Mouse (Mus musculus) frontal cortex, postnatal 25 days (tissue): Measurements from ENCODE around the gene Robo4.

ENCODE experiments used
- DNase-seq, 2 experiments: peaks; one replicate each; pipeline ENCODE4 v3.0.0; 2022; ENCODE audit warnings: low spot score in 2 of 2

The Robo4 gene

DNA sequence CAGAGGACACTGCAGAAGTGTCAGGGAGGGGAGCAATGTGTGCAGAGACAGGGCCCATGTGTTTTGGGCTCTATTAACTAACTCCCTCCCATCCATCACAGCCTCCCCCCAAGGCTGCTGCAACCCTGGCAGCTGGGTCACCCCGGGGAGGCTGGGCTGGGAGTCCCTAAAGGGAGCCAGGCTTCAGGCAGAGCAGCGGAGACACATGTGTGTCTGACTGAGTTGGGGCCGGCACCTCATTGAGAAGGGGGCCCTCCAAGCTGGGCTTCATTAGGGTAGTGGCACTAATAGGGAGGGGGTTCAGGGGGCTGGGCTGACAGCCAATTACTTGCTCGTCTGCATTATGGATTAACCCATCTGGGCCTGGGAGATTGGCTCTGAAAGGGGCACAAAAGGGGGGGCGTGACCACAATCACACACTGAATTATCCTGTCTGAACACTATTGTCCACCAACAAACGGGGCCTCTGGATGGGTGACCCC lies 52.4 kb downstream of the Robo4 start:
- DNase-seq = no peak

DNA sequence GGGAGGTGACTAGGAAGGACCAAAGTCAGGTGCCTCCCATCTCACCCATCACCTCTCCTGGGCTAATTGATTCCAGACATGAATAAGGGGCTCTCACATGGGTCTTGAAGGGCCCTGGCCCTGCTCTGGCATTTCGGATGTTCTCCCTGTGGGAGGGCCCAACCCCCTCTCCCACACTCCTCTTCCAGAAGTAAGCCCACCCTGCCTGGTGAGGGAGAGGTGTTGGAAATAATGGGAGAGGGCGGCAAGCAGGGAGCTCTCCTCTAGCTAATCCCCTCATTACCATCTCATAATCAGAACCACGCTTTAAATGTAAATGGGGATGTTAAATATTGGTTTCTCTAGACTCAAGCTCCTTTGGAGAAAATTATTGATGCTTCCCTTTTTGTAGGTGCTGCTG lies 53.3 kb downstream of the Robo4 start:
- no peak for DNase-seq

DNA sequence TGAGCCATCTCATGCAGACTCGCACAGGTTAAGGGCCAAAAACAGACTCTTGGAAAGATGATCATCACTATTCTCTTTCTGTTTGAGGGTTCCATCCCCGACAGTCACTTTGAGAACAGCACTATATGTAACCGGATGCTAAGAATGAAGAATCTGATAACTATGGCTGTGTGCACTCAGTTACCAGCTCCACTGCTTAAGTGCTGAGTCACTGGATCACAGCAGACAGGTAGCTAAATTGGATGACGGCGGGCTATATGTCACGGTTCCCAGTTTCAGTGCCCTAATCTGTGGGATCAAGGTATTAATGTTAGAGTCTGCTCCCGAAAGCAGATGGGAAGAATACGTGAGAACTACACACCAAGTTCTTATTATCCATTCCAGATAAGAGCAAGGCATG lies 54.2 kb downstream of the Robo4 start:
- no peak for DNase-seq

DNA sequence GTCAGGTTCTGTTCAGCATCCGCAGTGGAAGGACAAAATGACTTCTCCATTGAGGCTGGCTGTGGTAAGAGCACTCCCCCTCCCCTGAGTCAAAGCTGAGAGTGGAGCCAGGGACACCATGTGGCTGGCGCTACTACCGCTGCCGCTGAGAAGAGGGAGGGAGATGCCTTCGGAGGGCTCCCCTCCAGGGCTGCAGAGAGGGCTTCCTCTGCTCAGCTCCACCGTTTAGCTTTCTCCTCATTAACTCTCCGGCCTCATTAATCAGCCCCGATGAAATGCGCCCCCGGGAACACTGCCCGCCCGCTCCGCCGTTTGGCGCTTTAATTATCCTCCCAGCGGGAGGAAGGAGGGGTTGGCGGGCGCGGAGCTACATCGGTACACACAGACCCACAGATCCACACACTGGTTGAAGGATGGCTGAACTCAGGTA lies 54.8 kb downstream of the Robo4 start:
- no peak for DNase-seq

DNA sequence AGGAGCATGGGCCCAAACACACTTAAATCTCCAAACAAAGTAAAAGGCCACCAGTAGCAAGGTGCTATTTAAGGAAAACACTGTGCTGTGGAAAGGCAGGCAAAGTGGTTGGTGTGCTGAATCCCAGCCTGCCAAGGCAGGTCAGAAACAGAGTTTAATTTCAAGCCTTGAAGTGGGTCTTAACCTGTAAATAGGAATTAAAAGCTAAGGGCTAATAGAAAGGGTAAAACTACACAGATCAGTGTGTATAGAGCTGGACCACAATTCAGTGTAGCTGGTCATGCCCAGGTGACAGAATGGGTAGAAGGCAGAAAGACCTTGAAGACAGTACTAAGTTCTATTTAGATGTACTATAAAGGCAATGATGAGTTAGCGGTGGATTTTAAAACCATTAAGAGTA lies 55.5 kb downstream of the Robo4 start:
- DNase-seq = no peak

DNA sequence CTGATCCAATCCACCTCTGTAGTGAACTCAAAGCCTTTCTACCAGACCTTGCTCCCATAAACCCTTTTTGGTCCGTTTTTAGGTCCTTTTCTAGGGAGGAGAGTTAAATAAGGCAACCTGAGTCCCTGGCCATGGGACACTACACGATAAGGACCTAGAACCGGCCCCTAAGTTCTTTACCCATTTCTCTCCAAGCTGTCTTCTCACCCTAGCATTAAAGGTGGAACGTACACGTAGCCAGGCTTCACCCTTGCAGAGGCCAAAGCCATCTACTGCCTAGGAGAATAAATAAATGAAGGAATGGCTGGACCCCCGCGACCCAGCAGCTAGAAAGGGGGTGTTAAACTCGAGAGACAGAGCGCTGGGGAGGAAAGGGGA lies 58.0 kb downstream of the Robo4 start:
- no peak for DNase-seq

DNA sequence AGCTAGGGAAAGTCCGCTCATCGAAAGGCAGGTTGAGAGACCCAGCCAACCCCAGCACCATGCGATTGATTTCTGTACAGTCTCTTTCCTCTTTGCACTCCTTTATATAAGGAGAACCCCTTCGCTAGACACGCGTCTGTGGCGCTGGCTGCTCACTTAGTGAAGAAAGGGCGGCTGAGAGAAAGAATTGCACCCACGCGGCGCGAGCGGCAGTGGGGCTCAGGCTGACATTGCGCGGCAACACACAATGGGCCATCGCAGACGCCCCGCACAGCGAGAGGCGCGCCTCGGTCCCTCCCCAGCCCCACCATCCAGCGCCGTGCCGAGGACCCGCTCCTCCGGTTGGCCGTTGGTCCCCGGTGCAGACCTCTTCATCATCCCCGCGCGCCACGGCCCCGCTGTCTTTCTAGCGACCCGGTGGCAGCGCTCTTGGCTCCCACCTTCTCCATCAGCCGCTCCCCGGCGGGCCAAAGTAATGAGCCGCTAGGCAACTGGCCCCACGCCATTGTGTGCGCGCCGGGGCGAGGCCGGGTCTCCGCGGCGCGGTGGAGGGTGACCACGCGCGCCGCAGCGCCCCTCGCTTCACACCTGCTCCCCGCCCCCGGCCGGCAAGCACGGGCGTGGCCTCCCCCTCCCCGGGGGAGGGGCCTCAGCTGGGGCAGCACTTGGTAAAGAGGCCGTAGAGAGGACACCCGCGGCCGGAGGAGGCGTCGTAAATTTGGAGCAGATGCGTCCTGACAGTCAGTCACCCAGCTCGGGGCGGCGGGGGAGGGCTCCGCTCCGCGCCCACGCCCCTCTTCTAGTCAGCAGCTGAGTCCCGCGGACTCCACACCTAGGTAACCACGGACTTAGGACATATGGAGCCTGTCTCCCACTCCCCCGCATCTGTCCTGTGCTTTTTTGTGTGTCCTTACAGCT lies 58.6 kb downstream of the Robo4 start:
- peak in 1 of 2 experiments; percentile 40 for DNase-seq

DNA sequence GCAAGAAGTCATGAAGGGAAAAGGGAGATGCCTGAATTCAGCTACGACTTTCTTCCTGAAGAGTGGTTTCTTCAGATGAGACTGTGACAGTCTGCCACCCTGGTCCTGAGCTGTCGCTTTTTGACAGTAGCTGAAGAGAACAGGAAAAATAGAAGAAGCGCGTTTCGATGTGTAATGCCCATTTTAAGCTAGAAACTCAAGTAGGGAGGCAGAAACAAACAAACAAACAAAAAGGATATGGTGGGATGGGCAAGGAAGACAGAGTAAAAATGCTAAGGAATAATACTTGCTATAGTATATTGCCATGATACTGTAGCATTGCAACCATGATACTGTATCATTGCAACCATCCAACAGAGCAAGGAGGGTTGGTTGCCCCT lies 59.3 kb downstream of the Robo4 start:
- no peak for DNase-seq

DNA sequence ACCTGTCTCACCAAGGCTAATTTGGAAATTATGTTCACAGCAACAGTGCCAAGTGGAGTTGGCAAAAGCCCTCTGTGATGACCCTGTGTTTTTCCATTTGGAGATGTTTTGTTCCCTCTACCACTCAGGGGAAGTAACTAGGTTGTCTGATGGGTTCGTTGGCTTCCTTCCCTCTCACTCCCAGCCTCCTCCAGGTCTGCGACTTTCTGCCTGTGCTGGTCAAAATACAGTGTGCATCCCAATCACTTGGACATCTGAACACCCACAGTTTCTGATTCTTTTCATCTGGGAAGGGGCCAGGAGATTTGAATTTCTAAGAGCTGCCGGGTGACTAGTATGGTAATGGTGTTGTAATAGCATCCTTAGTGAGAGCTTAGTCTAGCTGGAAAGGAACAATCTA lies 59.9 kb downstream of the Robo4 start:
- DNase-seq = no peak

DNA sequence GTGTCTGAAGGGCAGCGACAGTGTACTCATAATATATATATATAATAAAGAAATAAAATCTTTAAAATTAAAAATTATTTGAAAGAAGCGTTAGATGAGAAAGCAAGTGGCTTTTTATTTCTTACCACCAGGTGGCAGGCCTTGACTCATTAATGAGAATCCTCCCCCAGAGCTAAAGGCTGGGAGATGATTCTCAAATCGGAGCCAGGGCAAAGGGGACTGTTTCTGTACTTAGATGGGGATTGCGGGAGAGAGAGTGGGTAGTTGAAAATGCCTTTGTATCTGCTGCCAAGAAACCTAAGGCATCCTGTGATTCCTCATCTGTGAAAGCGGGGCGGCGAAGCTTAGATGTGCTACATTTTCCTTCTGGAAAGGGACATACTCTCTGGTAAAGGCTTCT lies 61.1 kb downstream of the Robo4 start:
- DNase-seq = no peak
